Mouse (Mus musculus) MEL (cell line): ENCODE measurements around the gene Rcsd1. TPM values are rescaled to one million over a fixed set of nuclear protein-coding genes. Genes with fewer than 3 reads are reported as not detected.

Source experiments
- DNase-seq: peaks from one replicate; pipeline ENCODE4 v3.0.0; 2011; ENCODE audit warnings: low read depth, low spot score
- H3K27ac ChIP-seq: 2 replicates; pipeline ENCODE4 v1.5.1; 2012; ENCODE audit warnings: low read depth, mild to moderate bottlenecking, control low read depth, low read length, moderate library complexity; ENCODE audit not compliant: control insufficient read depth
- H3K27me3 ChIP-seq, 2 experiments: fragments of 150-350 bp in 1 of 2; sonication (generic) in 1 of 2; 2 replicates each; pipeline ENCODE4 v1.6.1; 2012; ENCODE audit warnings: low read length in 2 of 2, mild to moderate bottlenecking in 2 of 2, improper control_type of control experiment in 1 of 2, moderate library complexity in 1 of 2; ENCODE audit not compliant: insufficient read depth in 2 of 2, control insufficient read depth in 1 of 2
- H3K36me3 ChIP-seq, 2 experiments: 2 replicates each; pipeline ENCODE4 v1.6.1; 2012 to 2014; ENCODE audit warnings: low read length in 2 of 2, improper control_type of control experiment in 1 of 2, inconsistent platforms in 1 of 2, mild to moderate bottlenecking in 1 of 2; ENCODE audit not compliant: insufficient read depth in 2 of 2, control insufficient read depth in 1 of 2
- H3K4me1 ChIP-seq, 2 experiments: fragments of 150-350 bp in 1 of 2; sonication (generic) in 1 of 2; 2 replicates each; pipeline ENCODE4 v1.6.1; 2012; ENCODE audit warnings: low read length in 2 of 2, improper control_type of control experiment in 1 of 2, mild to moderate bottlenecking in 1 of 2; ENCODE audit not compliant: insufficient read depth in 2 of 2, control insufficient read depth in 1 of 2
- H3K4me3 ChIP-seq, 2 experiments: fragments of 150-350 bp in 1 of 2; sonication (generic) in 1 of 2; 2 replicates each; pipeline ENCODE4 v1.5.1; 2012; ENCODE audit warnings: low read depth in 2 of 2, low read length in 2 of 2, mild to moderate bottlenecking in 2 of 2, moderate library complexity in 2 of 2, control low read depth in 1 of 2, improper control_type of control experiment in 1 of 2; ENCODE audit not compliant: control insufficient read depth in 1 of 2, insufficient read depth in 1 of 2
- H3K79me2 ChIP-seq: 2 replicates; pipeline ENCODE4 v1.6.1; 2012; ENCODE audit warnings: mild to moderate bottlenecking, low read length, moderate library complexity; ENCODE audit not compliant: control insufficient read depth, poor library complexity, insufficient read depth
- H3K9ac ChIP-seq: 2 replicates; pipeline ENCODE4 v1.6.1; 2012; ENCODE audit warnings: low read depth, mild to moderate bottlenecking, control low read depth, low read length, moderate library complexity; ENCODE audit not compliant: control insufficient read depth, poor library complexity, severe bottlenecking
- H3K9me3 ChIP-seq: fragments of 150-350 bp; sonication (generic); replicated peaks from 2 replicates; pipeline ENCODE4 v1.6.1; 2012; ENCODE audit warnings: mild to moderate bottlenecking, low read length, improper control_type of control experiment, moderate library complexity; ENCODE audit not compliant: insufficient read depth
- BHLHE40 ChIP-seq: IDR thresholded peaks from 2 replicates; pipeline ENCODE4 v1.6.1; 2012; ENCODE audit warnings: low read depth, mild to moderate bottlenecking, inconsistent platforms, low read length, improper control_type of control experiment, borderline replicate concordance
- CHD1 ChIP-seq: IDR thresholded peaks from 2 replicates; pipeline ENCODE4 v1.6.1; 2012; ENCODE audit warnings: low read depth, mild to moderate bottlenecking, inconsistent platforms, low read length, improper control_type of control experiment
- E2F4 ChIP-seq: IDR thresholded peaks from 2 replicates; pipeline ENCODE4 v1.6.1; 2011; ENCODE audit warnings: low read depth, low read length, improper control_type of control experiment, borderline replicate concordance
- EP300 ChIP-seq, 2 experiments: IDR thresholded peaks; 2 replicates each; pipeline ENCODE4 v1.6.1; 2011; ENCODE audit warnings: improper control_type of control experiment in 2 of 2, low read length in 2 of 2, low read depth in 1 of 2, mild to moderate bottlenecking in 1 of 2
- ETS1 ChIP-seq: IDR thresholded peaks from 2 replicates; pipeline ENCODE4 v1.6.1; 2012; ENCODE audit warnings: low read depth, mild to moderate bottlenecking, inconsistent platforms, low read length, improper control_type of control experiment, moderate library complexity
- KAT2A ChIP-seq: conservative IDR thresholded peaks from 2 replicates; pipeline ENCODE4 v1.6.1; 2012; ENCODE audit warnings: low read depth, low read length, improper control_type of control experiment, inconsistent platforms
- MAFK ChIP-seq: IDR thresholded peaks from 2 replicates; pipeline ENCODE4 v1.6.1; 2011; ENCODE audit warnings: low read depth, mild to moderate bottlenecking, low read length, improper control_type of control experiment, borderline replicate concordance
- MAX ChIP-seq: IDR thresholded peaks from 2 replicates; pipeline ENCODE4 v1.6.1; 2011; ENCODE audit warnings: low read length, improper control_type of control experiment
- MAZ ChIP-seq: IDR thresholded peaks from 2 replicates; pipeline ENCODE4 v1.6.1; 2012; ENCODE audit warnings: low read depth, mild to moderate bottlenecking, inconsistent platforms, low read length, improper control_type of control experiment
- MXI1 ChIP-seq: IDR thresholded peaks from 2 replicates; pipeline ENCODE4 v1.6.1; 2011; ENCODE audit warnings: mild to moderate bottlenecking, low read depth, low read length, improper control_type of control experiment
- MYB ChIP-seq: IDR thresholded peaks from 2 replicates; pipeline ENCODE4 v1.6.1; 2011; ENCODE audit warnings: mild to moderate bottlenecking, low read depth, low read length, improper control_type of control experiment
- POLR2A ChIP-seq, 2 experiments: IDR thresholded peaks; 2 replicates each; pipeline ENCODE4 v1.6.1; 2011 to 2012; ENCODE audit warnings: low read length in 2 of 2, mild to moderate bottlenecking in 2 of 2, control low read depth in 1 of 2, improper control_type of control experiment in 1 of 2, low read depth in 1 of 2, moderate library complexity in 1 of 2; ENCODE audit not compliant: control insufficient read depth in 1 of 2, insufficient read depth in 1 of 2, poor library complexity in 1 of 2
- POLR2AphosphoS2 ChIP-seq: IDR thresholded peaks from 2 replicates; pipeline ENCODE4 v1.6.1; 2011; ENCODE audit warnings: low read length, improper control_type of control experiment
- POLR2AphosphoS5 ChIP-seq: IDR thresholded peaks from 2 replicates; pipeline ENCODE4 v1.6.1; 2012; ENCODE audit warnings: low read depth, borderline replicate concordance, mild to moderate bottlenecking, inconsistent platforms, low read length, moderate library complexity, mixed read lengths
- RCOR1 ChIP-seq: IDR thresholded peaks from 2 replicates; pipeline ENCODE4 v1.6.1; 2012; ENCODE audit warnings: low read depth, mild to moderate bottlenecking, inconsistent platforms, low read length, improper control_type of control experiment
- SMC3 ChIP-seq: IDR thresholded peaks from 2 replicates; pipeline ENCODE4 v1.6.1; 2011; ENCODE audit warnings: low read depth, low read length, improper control_type of control experiment
- TBP ChIP-seq: IDR thresholded peaks from 2 replicates; pipeline ENCODE4 v1.8.0; 2011; ENCODE audit warnings: low read depth, low read length, improper control_type of control experiment
- USF2 ChIP-seq, 2 experiments: IDR thresholded peaks; 2 replicates each; pipeline ENCODE4 v1.6.1; 2011 to 2012; ENCODE audit warnings: improper control_type of control experiment in 2 of 2, low read length in 2 of 2, borderline replicate concordance in 1 of 2, inconsistent platforms in 1 of 2, low read depth in 1 of 2, mild to moderate bottlenecking in 1 of 2; ENCODE audit not compliant: insufficient read depth in 1 of 2
- ZC3H11A ChIP-seq: IDR thresholded peaks from 2 replicates; pipeline ENCODE4 v1.6.1; 2012; ENCODE audit warnings: low read depth, mild to moderate bottlenecking, inconsistent platforms, low read length, improper control_type of control experiment
- ZKSCAN1 ChIP-seq: IDR thresholded peaks from 2 replicates; pipeline ENCODE4 v1.6.1; 2012; ENCODE audit warnings: low read depth, mild to moderate bottlenecking, inconsistent platforms, low read length, improper control_type of control experiment, moderate library complexity
- polyA plus RNA-seq, 2 experiments: library from polyadenylated mRNA; stranded (reverse) in 1 of 2; unstranded in 1 of 2; fragments of >175 nt in 1 of 2; fragments of >200 nt in 1 of 2; gene quantifications; 2 replicates each; pipeline versions ENCODE4 v1.2.1 to v1.2.4; 2012; ENCODE audit warnings: low replicate concordance in 2 of 2, low read depth in 1 of 2; ENCODE audit not compliant: insufficient read length in 2 of 2, insufficient read depth in 1 of 2, missing spikeins in 1 of 2
- total RNA-seq: library from RNA; depleted of rRNA; stranded (reverse); fragments of 300-350 nt; gene quantifications from 2 replicates; pipeline ENCODE4 v1.2.3, GENCODE M21; 2012

Rcsd1 gene
- total and polyA plus RNA-seq, 3 experiments, result 19.0 to 38.0 TPM; not detected in 1

GRCm38 (mm10) chr1:165738985-165739384, 29.4 kb upstream of the Rcsd1 start:
- TF ChIP-seq MAX, result no peak
- no peak for TF ChIP-seq ZC3H11A
- no peak for TF ChIP-seq TBP
- TF ChIP-seq MAFK, result no peak
- TF ChIP-seq SMC3, result no peak
- TF ChIP-seq POLR2A (IDR thresholded peaks at IDR 0.05; ENCODE audit: control insufficient read depth in 1 of 2, insufficient read depth in 1 of 2, low read depth in 1 of 2, low read length in 2 of 2, poor library complexity in 1 of 2), result no peak
- TF ChIP-seq MAZ, result no peak
- TF ChIP-seq POLR2AphosphoS5, result no peak
- no peak for TF ChIP-seq ETS1
- TF ChIP-seq POLR2AphosphoS2, result no peak
- no peak for TF ChIP-seq KAT2A
- no peak for TF ChIP-seq E2F4
- TF ChIP-seq EP300 (IDR thresholded peaks at IDR 0.05; ENCODE audit: low read depth in 1 of 2, low read length in 2 of 2), result no peak
- TF ChIP-seq ZKSCAN1, result no peak
- no peak for TF ChIP-seq MXI1
- TF ChIP-seq MYB, result no peak
- no peak for TF ChIP-seq BHLHE40
- no peaks in the 10 kb centered on the region for H3K79me2 ChIP-seq
- H3K36me3 ChIP-seq, result no peaks in the 10 kb centered on the region

GRCm38 (mm10) chr1:165737867-165738266, 28.3 kb upstream of the Rcsd1 start:
- no peak for TF ChIP-seq RCOR1
- TF ChIP-seq CHD1, result no peak
- TF ChIP-seq USF2 (IDR thresholded peaks at IDR 0.05; ENCODE audit: borderline replicate concordance in 1 of 2, insufficient read depth in 1 of 2, low read depth in 1 of 2, low read length in 2 of 2), result no peak

More at GRCm38 (mm10) chr1:165738985-165739384, 29.4 kb upstream of the Rcsd1 start:
- DNase-seq, result no peak
- no peak overlapping the region for H3K9ac ChIP-seq
- H3K27me3 ChIP-seq, result no peaks in the 10 kb centered on the region
- no peak overlapping the region for H3K4me3 ChIP-seq
- H3K27ac ChIP-seq, result no peak overlapping the region
- H3K9me3 ChIP-seq, result no peaks in the 10 kb centered on the region
- no peaks in the 10 kb centered on the region for H3K4me1 ChIP-seq

More at GRCm38 (mm10) chr1:165737867-165738266, 28.3 kb upstream of the Rcsd1 start:
- Histone ChIP-seq H3K79me2 (no peaks in the 10 kb centered on the region), H3K9me3 (no peaks in the 10 kb centered on the region), H3K36me3 (no peaks in the 10 kb centered on the region), H3K27ac (no peak overlapping the region), H3K27me3 (no peaks in the 10 kb centered on the region), H3K9ac (no peak overlapping the region), H3K4me1 (no peaks in the 10 kb centered on the region), H3K4me3 (no peak overlapping the region)
- no peak for DNase-seq
